Mouse (Mus musculus) gastrocnemius, adult 2 months (tissue): ENCODE measurements around the gene Olfr389. TPM values are rescaled to one million over a fixed set of nuclear protein-coding genes. Genes with fewer than 3 reads are reported as not detected.

Experiments
- DNase-seq: peaks from one replicate; pipeline ENCODE4 v3.0.0; 2022
- H3K27ac ChIP-seq: fragments of 200-600 bp; 2 replicates; pipeline ENCODE4 v1.8.1; 2022; ENCODE audit warnings: mild to moderate bottlenecking
- H3K4me3 ChIP-seq: fragments of 200-600 bp; 2 replicates; pipeline ENCODE4 v1.8.1; 2022; ENCODE audit warnings: mild to moderate bottlenecking, moderate library complexity
- CTCF ChIP-seq: fragments of 200-600 bp; IDR thresholded peaks from 2 replicates; pipeline ENCODE4 v1.8.1; 2022; ENCODE audit warnings: antibody characterized with exemption, mild to moderate bottlenecking, moderate library complexity
- intact Hi-C: fragments of 180-260 bp; cut with DNase I; formaldehyde crosslinking; loops from one replicate; pipeline ENCODE4 v1.15.1; 2025
- long read RNA-seq, 2 experiments: library from polyadenylated mRNA; stranded (forward); transcript quantifications; one replicate each; pipeline ENCODE4 v2.0.0; 2021
- total RNA-seq, 2 experiments: library from RNA; stranded (reverse); gene quantifications; 2 replicates each; pipeline ENCODE4 v1.2.3; 2021

Gene Olfr389
- not detected for total RNA-seq
- long read RNA-seq, experiment 1, result 0 reads
- long read RNA-seq, experiment 2, result 0 reads

- intact Hi-C loops, result no loop called here
- no peak for TF ChIP-seq CTCF
- Histone ChIP-seq H3K4me3 (no peak within 1 kb of the TSS), H3K27ac (no peak within 1 kb of the TSS)
- DNase-seq, result no peak
These were observed at the start of gene Olfr389 for GRCm38 (mm10) chr11:73780613-73781012. Olfr389 (minus strand) TSS chr11:73780713.

DNA sequence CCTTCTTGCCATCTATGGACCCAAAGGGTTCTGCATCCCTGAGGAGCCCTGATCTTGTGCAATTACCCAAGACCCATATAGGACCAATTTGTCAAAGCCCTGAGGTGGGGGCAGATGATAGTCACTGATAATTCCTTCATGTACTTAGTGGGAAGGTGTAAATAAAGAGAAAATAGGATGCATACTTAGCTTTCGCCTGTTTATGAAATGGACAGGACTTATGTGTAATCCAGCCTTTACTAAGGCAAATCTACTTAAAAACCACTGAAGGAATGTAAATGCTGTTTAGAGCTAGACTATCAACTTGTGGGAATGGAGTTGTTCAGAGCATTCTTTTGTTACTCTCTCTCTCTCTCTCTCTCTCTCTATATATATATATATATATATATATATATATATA lies 36.4 kb upstream of the Olfr389 start, which contains the start of gene Olfr392:
Olfr392 (minus strand) TSS at position 101 of the 400 bp plus-strand sequence.
- Histone ChIP-seq H3K27ac (no peak within 1 kb of the TSS), H3K4me3 (no peak within 1 kb of the TSS)
- DNase-seq, result no peak
- TF ChIP-seq CTCF, result no peak
- intact Hi-C loops, result no loop called here

DNA sequence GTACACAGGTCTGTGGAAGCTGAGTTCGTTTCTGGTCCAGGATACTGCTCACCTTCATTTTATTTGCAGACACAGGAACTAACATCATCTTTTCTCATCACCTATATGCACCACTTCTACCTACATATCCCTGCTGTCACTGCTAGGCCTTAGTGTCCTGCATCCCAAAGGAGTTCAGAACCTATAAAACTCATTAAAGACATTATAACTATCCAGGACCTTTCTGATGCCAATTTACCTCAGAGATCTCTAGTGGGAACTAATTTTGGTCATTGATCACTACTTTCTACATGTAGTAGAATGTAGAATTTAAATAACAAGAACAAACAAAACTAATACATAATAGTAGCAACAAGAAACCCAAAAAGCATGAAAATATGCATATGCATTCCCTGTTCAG lies 22.4 kb upstream of the Olfr389 start, which contains the start of gene Olfr391-ps:
Olfr391-ps (minus strand) TSS at position 101 of the 400 bp plus-strand sequence.
- DNase-seq, result no peak
- Histone ChIP-seq H3K4me3 (no peak within 1 kb of the TSS), H3K27ac (no peak within 1 kb of the TSS)
- TF ChIP-seq CTCF, result no peak
- intact Hi-C loops, result no loop called here

GRCm38 (mm10) chr11:73782664-73783063 lies 2.2 kb upstream of the Olfr389 start, which contains the start of gene Olfr390:
Olfr390 (plus strand) TSS chr11:73782964.
- H3K4me3 ChIP-seq, result no peak within 1 kb of the TSS
- intact Hi-C loops, result no loop called here
- no peak within 1 kb of the TSS for H3K27ac ChIP-seq
- no peak for TF ChIP-seq CTCF
- DNase-seq, result no peak

GRCm38 (mm10) chr11:73759115-73759514 lies 21.4 kb downstream of the Olfr389 start:
- H3K27ac ChIP-seq, result no peak overlapping the region
- intact Hi-C loops, result no loop called here
- no peak for DNase-seq
- no peak overlapping the region for H3K4me3 ChIP-seq
- no peak for TF ChIP-seq CTCF

Other genes starting within 250 kb of the Olfr389 start
- not detected for gene Olfr385, start 187.7 kb downstream of the Olfr389 start, total RNA-seq
- gene Olfr384, start 182.1 kb downstream of the Olfr389 start, total RNA-seq, result not detected
- not detected for gene Zfp735, start 91.9 kb downstream of the Olfr389 start, total RNA-seq
- not detected for gene Olfr390, start 2.3 kb upstream of the Olfr389 start, total RNA-seq
- gene Olfr391-ps, start 22.3 kb upstream of the Olfr389 start, total RNA-seq, result not detected
- gene Olfr392, start 36.3 kb upstream of the Olfr389 start, total RNA-seq, result not detected
- not detected for gene Olfr393, start 70.7 kb upstream of the Olfr389 start, total RNA-seq
- not detected for gene Olfr394, start 110.1 kb upstream of the Olfr389 start, total RNA-seq
- not detected for gene Olfr395, start 128.6 kb upstream of the Olfr389 start, total RNA-seq
- gene Olfr23, start 156.0 kb upstream of the Olfr389 start, total RNA-seq, result not detected
- gene Olfr397, start 180.1 kb upstream of the Olfr389 start, total RNA-seq, result not detected
- not detected for gene Olfr398, start 209.7 kb upstream of the Olfr389 start, total RNA-seq